Mouse (Mus musculus) spleen, adult 2 months (tissue): Measurements from ENCODE around the gene Ppfibp1. TPM values are rescaled to one million over a fixed set of nuclear protein-coding genes. Genes with fewer than 3 reads are reported as not detected.
"Not testable (repeated sequence)": the region's sequence is repeated elsewhere in the genome, so short reads cannot be mapped to it uniquely, and the experiment has no call there.

Source experiments
- DNase-seq, 2 experiments: peaks; one replicate each; pipeline versions ENCODE4 v3.0.0 to v3.0.0-alpha.2; 2012 to 2021; ENCODE audit warnings: low spot score in 2 of 2, low read depth in 1 of 2
- H3K27ac ChIP-seq: fragments of 200-500 bp; 2 replicates; pipeline ENCODE4 v1.5.1; 2012; ENCODE audit warnings: low read length, inconsistent platforms; ENCODE audit not compliant: insufficient read depth
- H3K27me3 ChIP-seq: fragments of 200-500 bp; 2 replicates; pipeline ENCODE4 v1.6.1; 2012; ENCODE audit warnings: mild to moderate bottlenecking, moderate library complexity, low read length, inconsistent platforms; ENCODE audit not compliant: control insufficient read depth, insufficient read depth
- H3K36me3 ChIP-seq: fragments of 200-500 bp; 2 replicates; pipeline ENCODE4 v1.6.1; 2012; ENCODE audit warnings: mild to moderate bottlenecking, low read length, inconsistent platforms; ENCODE audit not compliant: control insufficient read depth, insufficient read depth
- H3K4me1 ChIP-seq: fragments of 200-500 bp; 2 replicates; pipeline ENCODE4 v1.6.1; 2011; ENCODE audit warnings: inconsistent platforms; ENCODE audit not compliant: control insufficient read depth, insufficient read depth, insufficient read length
- H3K4me3 ChIP-seq: fragments of 200-500 bp; 2 replicates; pipeline ENCODE4 v1.5.1; 2011; ENCODE audit warnings: mild to moderate bottlenecking, inconsistent platforms; ENCODE audit not compliant: insufficient read depth, insufficient read length; ENCODE audit errors: extremely low read depth
- CTCF ChIP-seq: fragments of 200-500 bp; IDR thresholded peaks from 2 replicates; pipeline ENCODE4 v1.5.1; 2011; ENCODE audit warnings: mild to moderate bottlenecking, inconsistent platforms; ENCODE audit not compliant: insufficient read depth, insufficient read length, insufficient replicate concordance; ENCODE audit errors: extremely low read depth
- POLR2A ChIP-seq: fragments of 200-500 bp; IDR thresholded peaks from 2 replicates; pipeline ENCODE4 v1.6.1; 2011; ENCODE audit warnings: low read depth, low read length, inconsistent platforms
- WGBS: fragments of 180-500 bp; shearing (Covaris S2); methylation state at CpG from one replicate; pipeline ENCODE4 v1.1.7; 2018; 5-methylcytosine and 5-hydroxymethylcytosine counted together
- polyA plus RNA-seq: library from polyadenylated mRNA; depleted of rRNA; stranded (reverse); fragments of >200 nt; gene quantifications from 2 replicates; pipeline ENCODE4 v1.2.3, GENCODE M21; 2012

Ppfibp1 gene
- polyA plus RNA-seq, 1 experiment: 5.3 TPM

- no peaks in the 10 kb centered on the region; the same call in 1 of the 2 replicates for H3K4me1 ChIP-seq
- WGBS: 84% methylated on average over 4 of the region's 4 CpGs
Observed at GRCm38 (mm10) chr6:146850050-146850449, 38.2 kb upstream of the Ppfibp1 start, which contains the start of gene Smco2. Gene Smco2 (plus strand): TSS chr6:146850104.

GRCm38 (mm10) chr6:146851916-146852315 is 36.4 kb upstream of the Ppfibp1 start:
- 90% methylated on average over 3 of the region's 3 CpGs for WGBS
- no peak overlapping the region for H3K4me3 ChIP-seq
- TF ChIP-seq POLR2A (no peak), CTCF (no peak)
- no peaks in the 10 kb centered on the region for H3K27me3 ChIP-seq
- DNase-seq: no peak
- no peaks in the 10 kb centered on the region for H3K4me1 ChIP-seq
- no peak overlapping the region for H3K27ac ChIP-seq
- H3K36me3 ChIP-seq: no peaks in the 10 kb centered on the region

More at GRCm38 (mm10) chr6:146850050-146850449, 38.2 kb upstream of the Ppfibp1 start, which contains the start of gene Smco2:
- no peaks in the 10 kb centered on the region for H3K27me3 ChIP-seq
- no peaks in the 10 kb centered on the region for H3K36me3 ChIP-seq
- H3K4me3 ChIP-seq: no peak within 1 kb of the TSS
- TF ChIP-seq POLR2A (no peak), CTCF (no peak)
- no peak within 1 kb of the TSS for H3K27ac ChIP-seq
- DNase-seq: no peak

- 78% methylated on average over 4 of the region's 4 CpGs for WGBS
- H3K27me3 ChIP-seq: no peaks in the 10 kb centered on the region
- H3K4me1 ChIP-seq: no peaks in the 10 kb centered on the region
- no peak overlapping the region for H3K27ac ChIP-seq
- no peak overlapping the region for H3K4me3 ChIP-seq
- TF ChIP-seq POLR2A (no peak), CTCF (no peak)
- H3K36me3 ChIP-seq: no peaks in the 10 kb centered on the region
- no peak for DNase-seq
Observed at GRCm38 (mm10) chr6:146852739-146853138, 35.5 kb upstream of the Ppfibp1 start.

GRCm38 (mm10) chr6:146855185-146855584 is 33.1 kb upstream of the Ppfibp1 start:
- WGBS: 86% methylated on average over 9 of the region's 9 CpGs
- no peaks in the 10 kb centered on the region for H3K27me3 ChIP-seq
- H3K36me3 ChIP-seq: no peaks in the 10 kb centered on the region
- no peak overlapping the region for H3K27ac ChIP-seq
- no peak overlapping the region for H3K4me3 ChIP-seq
- TF ChIP-seq POLR2A (no peak), CTCF (no peak)
- no peaks in the 10 kb centered on the region for H3K4me1 ChIP-seq
- DNase-seq: no peak

- no peak overlapping the region for H3K4me3 ChIP-seq
- no peaks in the 10 kb centered on the region for H3K36me3 ChIP-seq
- no peak overlapping the region for H3K27ac ChIP-seq
- H3K4me1 ChIP-seq: no peaks in the 10 kb centered on the region
- 91% methylated on average over 2 of the region's 2 CpGs for WGBS
- TF ChIP-seq CTCF (no peak), POLR2A (no peak)
- H3K27me3 ChIP-seq: no peaks in the 10 kb centered on the region
- DNase-seq: no peak
Observed at GRCm38 (mm10) chr6:146857386-146857785, 30.9 kb upstream of the Ppfibp1 start.

GRCm38 (mm10) chr6:146863154-146863553 is 25.1 kb upstream of the Ppfibp1 start:
- no peak for DNase-seq
- no peak overlapping the region for H3K4me3 ChIP-seq
- no peaks in the 10 kb centered on the region for H3K27me3 ChIP-seq
- H3K4me1 ChIP-seq: no peaks in the 10 kb centered on the region
- 63% methylated on average over 2 of the region's 2 CpGs for WGBS
- no peak overlapping the region for H3K27ac ChIP-seq
- no peaks in the 10 kb centered on the region for H3K36me3 ChIP-seq
- TF ChIP-seq POLR2A: no peak
- no peak for TF ChIP-seq CTCF

- WGBS: 64% methylated on average over 4 of the region's 5 CpGs
Observed at GRCm38 (mm10) chr6:146864370-146864769, 23.9 kb upstream of the Ppfibp1 start.

More at GRCm38 (mm10) chr6:146864370-146864769, 23.9 kb upstream of the Ppfibp1 start:
- H3K27ac ChIP-seq, H3K27me3 ChIP-seq, DNase-seq, H3K4me1 ChIP-seq, H3K4me3 ChIP-seq, H3K36me3 ChIP-seq: not testable (repeated sequence)
